Mouse (Mus musculus): ENCODE results near the gene Tm9sf1. TPM values are rescaled to one million over a fixed set of nuclear protein-coding genes. Genes with fewer than 3 reads are reported as not detected.

The Tm9sf1 gene
- polyA plus RNA-seq, 1 experiment from 2014 or later, result 48.4 TPM

- H3K9me3 ChIP-seq (replicated peaks), result no peaks in the 10 kb centered on the region
- H3K4me3 ChIP-seq (replicated peaks), result no peak overlapping the region
- peak overlapping the region; percentile 94; the same call in 1 of the 2 replicates for H3K4me2 ChIP-seq
- peaks cover 71% of the 10 kb centered on the region for H3K4me1 ChIP-seq (replicated peaks)
- 91% methylated on average over 5 of the region's 5 CpGs for WGBS (ENCODE audit: insufficient replicate concordance)
- H3K27me3 ChIP-seq, result no peaks in the 10 kb centered on the region
- H3K27ac ChIP-seq (replicated peaks), result no peak overlapping the region
- H3K9ac ChIP-seq, result no peak overlapping the region; the same call in 1 of the 2 replicates
- peaks cover 23% of the 10 kb centered on the region for H3K36me3 ChIP-seq (replicated peaks)
- ATAC-seq (ENCODE audit: insufficient read depth), result no peak
These were observed 54.3 kb downstream of the Tm9sf1 start for GRCm38 (mm10) chr14:55589271-55589670.

DNA sequence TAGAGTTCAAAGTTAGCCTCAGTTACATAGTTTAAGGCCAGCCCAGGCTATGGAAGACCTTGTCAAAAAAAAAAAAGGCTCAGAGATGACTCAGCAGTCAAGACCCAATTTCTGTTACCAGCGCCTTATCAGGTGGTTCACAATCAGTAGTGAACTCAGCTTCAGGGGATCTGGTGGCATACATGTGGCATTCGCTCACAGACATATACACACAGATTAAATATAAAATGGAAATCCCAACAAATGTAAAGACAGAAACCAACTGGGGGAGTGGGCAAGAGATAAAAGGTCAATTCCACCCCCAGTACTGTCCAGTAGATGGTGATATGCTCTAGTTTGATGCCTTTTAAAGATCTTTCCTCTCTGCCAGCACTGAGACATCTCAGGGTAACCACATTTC is 57.5 kb downstream of the Tm9sf1 start:
- peak overlapping the region; percentile 94 for H3K4me2 ChIP-seq
- peaks cover 67% of the 10 kb centered on the region for H3K4me1 ChIP-seq (replicated peaks)
- peak; percentile 32 for ATAC-seq (ENCODE audit: insufficient read depth)
- peak overlapping the region; percentile 98 for H3K27ac ChIP-seq (replicated peaks)
- no peaks in the 10 kb centered on the region for H3K27me3 ChIP-seq
- WGBS (ENCODE audit: insufficient replicate concordance), result 16% methylated on average over 2 of the region's 2 CpGs
- peaks cover 34% of the 10 kb centered on the region for H3K36me3 ChIP-seq (replicated peaks)
- peak overlapping the region; percentile 75 for H3K4me3 ChIP-seq (replicated peaks)
- H3K9ac ChIP-seq, result peak overlapping the region; percentile 74
- no peaks in the 10 kb centered on the region for H3K9me3 ChIP-seq (replicated peaks)

Other genes starting within 250 kb of the Tm9sf1 start
- gene Dhrs4, start 165.0 kb downstream of the Tm9sf1 start, polyA plus RNA-seq (2015; fragmentation: Nextera tagmentation; extraction: Ambion mirVana), result 77.8 and 86.8 TPM in 2 replicates
- 0.28 and 0.41 TPM in 2 replicates for gene Carmil3, start 153.2 kb downstream of the Tm9sf1 start, polyA plus RNA-seq (2015; fragmentation: Nextera tagmentation; extraction: Ambion mirVana)
- not detected in 2 replicates for gene Cpne6, start 133.4 kb downstream of the Tm9sf1 start, polyA plus RNA-seq (2015; fragmentation: Nextera tagmentation; extraction: Ambion mirVana)
- not detected in 2 replicates for gene Nrl, start 118.8 kb downstream of the Tm9sf1 start, polyA plus RNA-seq (2015; fragmentation: Nextera tagmentation; extraction: Ambion mirVana)
- gene Pck2, start 103.5 kb downstream of the Tm9sf1 start, polyA plus RNA-seq (2015; fragmentation: Nextera tagmentation; extraction: Ambion mirVana), result 36.0 and 39.9 TPM in 2 replicates
- gene Dcaf11, start 83.8 kb downstream of the Tm9sf1 start, polyA plus RNA-seq (2015; fragmentation: Nextera tagmentation; extraction: Ambion mirVana), result 57.9 and 64.1 TPM in 2 replicates
- 1.6 and 2.1 TPM in 2 replicates for gene A730061H03Rik, start 83.4 kb downstream of the Tm9sf1 start, polyA plus RNA-seq (2015; fragmentation: Nextera tagmentation; extraction: Ambion mirVana)
- gene Fitm1, start 68.2 kb downstream of the Tm9sf1 start, polyA plus RNA-seq (2015; fragmentation: Nextera tagmentation; extraction: Ambion mirVana), result 1.1 and 1.9 TPM in 2 replicates
- 108 and 116 TPM in 2 replicates for gene Psme1, start 65.7 kb downstream of the Tm9sf1 start, polyA plus RNA-seq (2015; fragmentation: Nextera tagmentation; extraction: Ambion mirVana)
- 25.6 and 25.9 TPM in 2 replicates for gene Emc9, start 58.5 kb downstream of the Tm9sf1 start, polyA plus RNA-seq (2015; fragmentation: Nextera tagmentation; extraction: Ambion mirVana)
- gene Psme2, start 52.7 kb downstream of the Tm9sf1 start, polyA plus RNA-seq (2015; fragmentation: Nextera tagmentation; extraction: Ambion mirVana), result 173 and 191 TPM in 2 replicates
- 9.1 and 12.0 TPM in 2 replicates for gene Rnf31, start 52.1 kb downstream of the Tm9sf1 start, polyA plus RNA-seq (2015; fragmentation: Nextera tagmentation; extraction: Ambion mirVana)
- gene Irf9, start 40.2 kb downstream of the Tm9sf1 start, polyA plus RNA-seq (2015; fragmentation: Nextera tagmentation; extraction: Ambion mirVana), result 20.7 and 20.9 TPM in 2 replicates
- 1.7 and 1.9 TPM in 2 replicates for gene Rec8, start 25.8 kb downstream of the Tm9sf1 start, polyA plus RNA-seq (2015; fragmentation: Nextera tagmentation; extraction: Ambion mirVana)
- 26.6 and 36.7 TPM in 2 replicates for gene Ipo4, start 7.8 kb downstream of the Tm9sf1 start, polyA plus RNA-seq (2015; fragmentation: Nextera tagmentation; extraction: Ambion mirVana)
- gene Gm49378, start 5.9 kb downstream of the Tm9sf1 start, polyA plus RNA-seq (2015; fragmentation: Nextera tagmentation; extraction: Ambion mirVana), result 0.54 and 0.67 TPM in 2 replicates
- 0.09 TPM in 1 of 2 replicates, not detected in the other for gene Tssk4, start 6.4 kb upstream of the Tm9sf1 start, polyA plus RNA-seq (2015; fragmentation: Nextera tagmentation; extraction: Ambion mirVana)
- gene Mdp1, start 16.7 kb upstream of the Tm9sf1 start, polyA plus RNA-seq (2015; fragmentation: Nextera tagmentation; extraction: Ambion mirVana), result 18.4 and 18.5 TPM in 2 replicates
- gene Gmpr2, start 28.1 kb upstream of the Tm9sf1 start, polyA plus RNA-seq (2015; fragmentation: Nextera tagmentation; extraction: Ambion mirVana), result 21.2 and 25.6 TPM in 2 replicates
- gene Nedd8, start 28.3 kb upstream of the Tm9sf1 start, polyA plus RNA-seq (2015; fragmentation: Nextera tagmentation; extraction: Ambion mirVana), result 218 and 233 TPM in 2 replicates
- gene Tinf2, start 38.0 kb upstream of the Tm9sf1 start, polyA plus RNA-seq (2015; fragmentation: Nextera tagmentation; extraction: Ambion mirVana), result 21.0 and 22.4 TPM in 2 replicates
- gene Tgm1, start 70.1 kb upstream of the Tm9sf1 start, polyA plus RNA-seq (2015; fragmentation: Nextera tagmentation; extraction: Ambion mirVana), result 2.9 and 3.9 TPM in 2 replicates
- 10.5 and 11.0 TPM in 2 replicates for gene Rabggta, start 78.5 kb upstream of the Tm9sf1 start, polyA plus RNA-seq (2015; fragmentation: Nextera tagmentation; extraction: Ambion mirVana)
- 39.4 and 43.5 TPM in 2 replicates for gene Dhrs1, start 101.9 kb upstream of the Tm9sf1 start, polyA plus RNA-seq (2015; fragmentation: Nextera tagmentation; extraction: Ambion mirVana)
- 23.4 and 24.4 TPM in 2 replicates for gene Nop9, start 101.9 kb upstream of the Tm9sf1 start, polyA plus RNA-seq (2015; fragmentation: Nextera tagmentation; extraction: Ambion mirVana)
- 57.5 and 77.8 TPM in 2 replicates for gene Cideb, start 114.7 kb upstream of the Tm9sf1 start, polyA plus RNA-seq (2015; fragmentation: Nextera tagmentation; extraction: Ambion mirVana)
- 0.74 and 0.93 TPM in 2 replicates for gene Ltb4r2, start 117.6 kb upstream of the Tm9sf1 start, polyA plus RNA-seq (2015; fragmentation: Nextera tagmentation; extraction: Ambion mirVana)
- gene Ltb4r1, start 122.2 kb upstream of the Tm9sf1 start, polyA plus RNA-seq (2015; fragmentation: Nextera tagmentation; extraction: Ambion mirVana), result 14.0 and 14.5 TPM in 2 replicates
- 1.4 and 1.9 TPM in 2 replicates for gene Adcy4, start 140.3 kb upstream of the Tm9sf1 start, polyA plus RNA-seq (2015; fragmentation: Nextera tagmentation; extraction: Ambion mirVana)
- 16.9 and 19.7 TPM in 2 replicates for gene Ripk3, start 145.1 kb upstream of the Tm9sf1 start, polyA plus RNA-seq (2015; fragmentation: Nextera tagmentation; extraction: Ambion mirVana)
- 0.67 and 0.86 TPM in 2 replicates for gene Nfatc4, start 179.3 kb upstream of the Tm9sf1 start, polyA plus RNA-seq (2015; fragmentation: Nextera tagmentation; extraction: Ambion mirVana)
- 2.0 and 2.1 TPM in 2 replicates for gene Nynrin, start 210.2 kb upstream of the Tm9sf1 start, polyA plus RNA-seq (2015; fragmentation: Nextera tagmentation; extraction: Ambion mirVana)
- 0.20 and 0.31 TPM in 2 replicates for gene Cbln3, start 240.6 kb upstream of the Tm9sf1 start, polyA plus RNA-seq (2015; fragmentation: Nextera tagmentation; extraction: Ambion mirVana)
- gene Khnyn, start 241.1 kb upstream of the Tm9sf1 start, polyA plus RNA-seq (2015; fragmentation: Nextera tagmentation; extraction: Ambion mirVana), result 8.6 and 10.1 TPM in 2 replicates